Mouse (Mus musculus) liver, embryonic 14.5 days (tissue): ENCODE measurements at regions not wholly inside any gene's neighbourhood (a gene's known extent, or its start where the extent isn't known, plus 50 kb on each side); places are given as distances from the start of the nearest gene placed in this dataset.

Source experiments
- ATAC-seq: fragments of 200-750 bp; cut with Nextera tagmentation; 2 replicates; pipeline ENCODE4 v1.8.0; 2017; ENCODE audit warnings: moderate number of reproducible peaks, mild to moderate bottlenecking, moderate library complexity; ENCODE audit not compliant: insufficient read depth
- DNase-seq, 3 experiments: peaks; one replicate each; pipeline ENCODE4 v3.0.0-alpha.2; 2012 to 2013; ENCODE audit warnings: low read depth in 3 of 3, low spot score in 3 of 3
- H3K27ac ChIP-seq: fragments of 300-500 bp; sonication (generic); 2 replicates; pipeline ENCODE4 v1.5.1; 2014; ENCODE audit warnings: moderate library complexity, mild to moderate bottlenecking, control low read depth, inconsistent platforms
- H3K27me3 ChIP-seq: fragments of 300-500 bp; sonication (generic); 2 replicates; pipeline ENCODE4 v1.6.1; 2014; ENCODE audit warnings: mild to moderate bottlenecking, low read length, moderate library complexity; ENCODE audit not compliant: control insufficient read depth, insufficient read depth
- H3K36me3 ChIP-seq: fragments of 300-500 bp; sonication (generic); replicated peaks from 2 replicates; pipeline ENCODE4 v1.6.1; 2014; ENCODE audit warnings: low read depth; ENCODE audit not compliant: control insufficient read depth, insufficient read depth
- H3K4me1 ChIP-seq, 2 experiments: fragments of 200-500 bp in 1 of 2; fragments of 300-500 bp in 1 of 2; sonication (generic) in 1 of 2; replicated peaks; 2 replicates each; pipeline ENCODE4 v1.6.1; 2012 to 2014; ENCODE audit warnings: antibody characterized with exemption in 1 of 2, inconsistent platforms in 1 of 2, low read length in 1 of 2; ENCODE audit not compliant: control insufficient read depth in 2 of 2, insufficient read depth in 2 of 2
- H3K4me2 ChIP-seq: fragments of 300-500 bp; sonication (generic); 2 replicates; pipeline ENCODE4 v1.6.1; 2014; ENCODE audit warnings: low read depth, mild to moderate bottlenecking, control low read depth, moderate library complexity
- H3K4me3 ChIP-seq, 2 experiments: fragments of 200-500 bp in 1 of 2; fragments of 300-500 bp in 1 of 2; sonication (generic) in 1 of 2; 2 replicates each; pipeline ENCODE4 v1.5.1; 2012 to 2014; ENCODE audit warnings: low read depth in 2 of 2, low read length in 2 of 2, mild to moderate bottlenecking in 2 of 2, control low read depth in 1 of 2, inconsistent platforms in 1 of 2, moderate library complexity in 1 of 2; ENCODE audit not compliant: insufficient read depth in 1 of 2
- H3K9ac ChIP-seq: fragments of 300-500 bp; sonication (generic); replicated peaks from 2 replicates; pipeline ENCODE4 v1.6.1; 2014; ENCODE audit warnings: mild to moderate bottlenecking, control low read depth, moderate library complexity
- H3K9me3 ChIP-seq: fragments of 300-500 bp; sonication (generic); 2 replicates; pipeline ENCODE4 v1.6.1; 2016; ENCODE audit warnings: low read length, mixed read lengths; ENCODE audit not compliant: control insufficient read depth
- CTCF ChIP-seq: IDR thresholded peaks from 2 replicates; pipeline ENCODE4 v1.5.1; 2016; ENCODE audit warnings: antibody characterized with exemption, low read depth, control low read depth
- EP300 ChIP-seq: IDR thresholded peaks from 2 replicates; pipeline ENCODE4 v1.6.1; 2016; ENCODE audit warnings: antibody characterized with exemption, low read depth
- WGBS: fragments of 180-500 bp; shearing (Covaris S2); extraction: QIAGEN DNeasy Blood & Tissue Kit; methylation state at CpG from one replicate; pipeline ENCODE4 v1.1.7; 2014; ENCODE audit not compliant: insufficient replicate concordance; 5-methylcytosine and 5-hydroxymethylcytosine counted together

DNA sequence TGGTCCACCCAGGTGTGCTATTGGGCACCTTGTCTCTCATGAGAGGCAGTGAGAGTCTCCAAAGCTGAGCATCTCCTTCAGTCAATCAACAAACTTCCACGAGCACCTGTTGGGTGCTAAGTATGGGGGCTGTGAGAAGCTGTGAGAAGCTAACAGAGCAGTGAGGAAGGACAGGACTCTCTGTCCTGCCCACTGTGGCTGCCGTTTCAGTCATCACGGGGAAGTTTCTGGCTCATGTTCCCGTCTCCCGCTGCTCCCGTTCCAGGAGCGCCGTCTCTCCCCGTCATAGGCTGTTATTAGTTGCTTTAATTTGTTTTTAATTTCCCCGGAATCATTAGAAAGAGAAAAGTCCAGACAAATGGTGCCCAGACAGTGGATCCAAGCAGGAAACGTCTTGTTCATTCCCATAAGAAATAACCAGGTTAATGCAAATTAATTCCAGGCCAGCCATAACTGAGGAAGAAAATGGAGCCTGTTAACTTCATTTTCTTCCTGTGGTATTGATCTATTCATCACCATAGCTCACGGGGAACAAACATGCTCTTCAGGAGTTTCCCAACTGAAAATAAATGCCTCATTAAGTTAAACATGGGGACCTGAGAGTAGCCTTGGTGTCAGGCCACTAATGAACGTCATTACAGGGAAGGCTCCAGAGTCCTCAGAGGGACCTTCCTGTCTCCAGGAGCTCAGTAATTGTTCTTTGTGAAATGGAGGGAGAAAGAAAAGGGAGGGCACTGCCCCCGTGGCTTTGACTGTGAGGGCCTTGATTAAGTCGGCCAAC lies 70.3 kb downstream of the Matn1 start:
- Histone ChIP-seq H3K36me3 (no peaks in the 10 kb centered on the region), H3K27me3 (no peaks in the 10 kb centered on the region), H3K4me3 (no peak overlapping the region), H3K9ac (no peak overlapping the region), H3K27ac (no peak overlapping the region), H3K4me2 (no peak overlapping the region), H3K9me3 (no peaks in the 10 kb centered on the region), H3K4me1 (no peaks in the 10 kb centered on the region)
- TF ChIP-seq EP300 (no peak), CTCF (no peak)
- no peak for DNase-seq
- 58% methylated on average over 15 of the region's 15 CpGs for WGBS
- ATAC-seq, result no peak

- 31% methylated on average over 2 of the region's 2 CpGs for WGBS
- ATAC-seq (no peak), DNase-seq (no peak)
- Histone ChIP-seq H3K4me1 (no peaks in the 10 kb centered on the region), H3K9me3 (no peaks in the 10 kb centered on the region), H3K36me3 (no peaks in the 10 kb centered on the region), H3K4me2 (no peak overlapping the region), H3K4me3 (no peak overlapping the region), H3K27ac (no peak overlapping the region), H3K9ac (no peak overlapping the region), H3K27me3 (no peaks in the 10 kb centered on the region)
- TF ChIP-seq CTCF (no peak), EP300 (no peak)
Measured at GRCm38 (mm10) chr4:131015156-131015555, 71.0 kb downstream of the Matn1 start.

GRCm38 (mm10) chr4:131023601-131024000 lies 79.4 kb downstream of the Matn1 start:
- Histone ChIP-seq H3K27me3 (no peaks in the 10 kb centered on the region), H3K9me3 (no peaks in the 10 kb centered on the region), H3K27ac (no peak overlapping the region), H3K4me1 (no peaks in the 10 kb centered on the region), H3K4me3 (no peak overlapping the region), H3K36me3 (no peaks in the 10 kb centered on the region), H3K4me2 (no peak overlapping the region), H3K9ac (no peak overlapping the region)
- 43% methylated on average over 6 of the region's 6 CpGs for WGBS
- ATAC-seq, result no peak
- DNase-seq, result no peak
- TF ChIP-seq EP300, result no peak
- no peak for TF ChIP-seq CTCF

GRCm38 (mm10) chr4:131036292-131036691 lies 92.1 kb downstream of the Matn1 start:
- H3K4me1 ChIP-seq, result 0 out of 4 replicates have a peak, but pooled peaks cover 0 to 2% of the 10 kb centered on the region in 2 experiments
- WGBS, result 79% methylated on average over 7 of the region's 11 CpGs
- no peaks in the 10 kb centered on the region for H3K9me3 ChIP-seq
- no peak for DNase-seq
- no peak overlapping the region for H3K27ac ChIP-seq
- ATAC-seq, result no peak
- TF ChIP-seq EP300 (no peak), CTCF (no peak)
- no peak overlapping the region for H3K9ac ChIP-seq
- no peaks in the 10 kb centered on the region for H3K27me3 ChIP-seq
- H3K4me2 ChIP-seq, result no peak overlapping the region
- no peak overlapping the region for H3K4me3 ChIP-seq
- no peaks in the 10 kb centered on the region for H3K36me3 ChIP-seq

DNA sequence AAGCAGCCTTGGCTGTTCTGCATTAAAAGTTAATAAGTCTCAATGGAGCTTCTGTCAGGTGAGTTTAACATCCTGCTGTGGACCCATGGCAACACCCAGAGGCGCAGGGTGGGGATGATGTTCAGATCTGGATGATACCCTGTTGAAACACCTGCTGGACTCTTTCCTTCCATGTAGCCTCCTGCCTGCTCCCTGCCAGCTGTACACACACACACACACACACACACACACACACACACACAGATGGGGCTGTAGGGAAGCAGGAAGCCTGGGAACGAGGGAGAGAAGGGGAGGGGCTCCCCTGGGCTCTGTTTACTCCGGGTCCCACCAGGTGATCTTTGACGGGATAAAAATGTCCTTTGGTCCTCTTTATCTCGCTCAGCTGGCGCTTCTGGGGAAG lies 93.0 kb downstream of the Matn1 start:
- H3K4me1 ChIP-seq, result 0 out of 4 replicates have a peak, but pooled peaks cover 0 to 2% of the 10 kb centered on the region in 2 experiments
- H3K4me3 ChIP-seq, result no peak overlapping the region
- no peaks in the 10 kb centered on the region for H3K27me3 ChIP-seq
- no peaks in the 10 kb centered on the region for H3K36me3 ChIP-seq
- ATAC-seq, result no peak
- no peak for DNase-seq
- no peak overlapping the region for H3K4me2 ChIP-seq
- 14% methylated on average over 6 of the region's 6 CpGs for WGBS
- no peak overlapping the region for H3K9ac ChIP-seq
- TF ChIP-seq EP300, result no peak
- no peak for TF ChIP-seq CTCF
- no peaks in the 10 kb centered on the region for H3K9me3 ChIP-seq
- no peak overlapping the region for H3K27ac ChIP-seq
